Mouse (Mus musculus) ES-Bruce4 (cell line): ENCODE data around the gene Ddx17. TPM values are rescaled to one million over a fixed set of nuclear protein-coding genes. Genes with fewer than 3 reads are reported as not detected.
A peak's percentile ranks its signal among the peaks of the same experiment; 100 is the strongest.

Experiments
- H3K27ac ChIP-seq: 2 replicates; pipeline ENCODE4 v1.5.1; 2012; ENCODE audit warnings: low read length, inconsistent platforms; ENCODE audit not compliant: insufficient read depth
- H3K27me3 ChIP-seq: 2 replicates; pipeline ENCODE4 v1.6.1; 2012; ENCODE audit warnings: mild to moderate bottlenecking, low read length, inconsistent platforms; ENCODE audit not compliant: control insufficient read depth, poor library complexity, insufficient read depth, severe bottlenecking
- H3K36me3 ChIP-seq: 2 replicates; pipeline ENCODE4 v1.6.1; 2012; ENCODE audit warnings: inconsistent platforms, mild to moderate bottlenecking, low read length, moderate library complexity; ENCODE audit not compliant: control insufficient read depth, poor library complexity, insufficient read depth, severe bottlenecking
- H3K4me1 ChIP-seq: one replicate; pipeline ENCODE4 v1.8.1; 2011; ENCODE audit warnings: low read length; ENCODE audit not compliant: control insufficient read depth, insufficient read depth
- H3K4me3 ChIP-seq: 2 replicates; pipeline ENCODE4 v1.5.1; 2011; ENCODE audit warnings: low read depth, mild to moderate bottlenecking, low read length
- H3K9ac ChIP-seq: 2 replicates; pipeline ENCODE4 v1.6.1; 2012; ENCODE audit warnings: low read depth, mild to moderate bottlenecking, inconsistent platforms; ENCODE audit not compliant: poor library complexity, severe bottlenecking
- H3K9me3 ChIP-seq: replicated peaks from 2 replicates; pipeline ENCODE4 v1.6.1; 2012; ENCODE audit warnings: mild to moderate bottlenecking, low read length, inconsistent platforms; ENCODE audit not compliant: control insufficient read depth, poor library complexity, insufficient read depth, severe bottlenecking
- CTCF ChIP-seq: IDR thresholded peaks from one replicate; pipeline ENCODE4 v1.8.1; 2011; ENCODE audit warnings: low read depth, low read length
- EP300 ChIP-seq: IDR thresholded peaks from 2 replicates; pipeline ENCODE4 v1.6.1; 2011; ENCODE audit warnings: low read depth, low read length; ENCODE audit not compliant: insufficient read depth
- POLR2A ChIP-seq: IDR thresholded peaks from one replicate; pipeline ENCODE4 v1.8.1; 2011; ENCODE audit warnings: low read length; ENCODE audit not compliant: insufficient read depth
- polyA plus RNA-seq: library from polyadenylated mRNA; stranded (reverse); fragments of >200 nt; gene quantifications from 2 replicates; pipeline ENCODE4 v1.2.4, GENCODE M21; 2011; ENCODE audit warnings: low read depth; ENCODE audit not compliant: missing spikeins, insufficient read depth, insufficient read length

The Ddx17 gene
- polyA plus RNA-seq, 1 experiment: 392 TPM

DNA sequence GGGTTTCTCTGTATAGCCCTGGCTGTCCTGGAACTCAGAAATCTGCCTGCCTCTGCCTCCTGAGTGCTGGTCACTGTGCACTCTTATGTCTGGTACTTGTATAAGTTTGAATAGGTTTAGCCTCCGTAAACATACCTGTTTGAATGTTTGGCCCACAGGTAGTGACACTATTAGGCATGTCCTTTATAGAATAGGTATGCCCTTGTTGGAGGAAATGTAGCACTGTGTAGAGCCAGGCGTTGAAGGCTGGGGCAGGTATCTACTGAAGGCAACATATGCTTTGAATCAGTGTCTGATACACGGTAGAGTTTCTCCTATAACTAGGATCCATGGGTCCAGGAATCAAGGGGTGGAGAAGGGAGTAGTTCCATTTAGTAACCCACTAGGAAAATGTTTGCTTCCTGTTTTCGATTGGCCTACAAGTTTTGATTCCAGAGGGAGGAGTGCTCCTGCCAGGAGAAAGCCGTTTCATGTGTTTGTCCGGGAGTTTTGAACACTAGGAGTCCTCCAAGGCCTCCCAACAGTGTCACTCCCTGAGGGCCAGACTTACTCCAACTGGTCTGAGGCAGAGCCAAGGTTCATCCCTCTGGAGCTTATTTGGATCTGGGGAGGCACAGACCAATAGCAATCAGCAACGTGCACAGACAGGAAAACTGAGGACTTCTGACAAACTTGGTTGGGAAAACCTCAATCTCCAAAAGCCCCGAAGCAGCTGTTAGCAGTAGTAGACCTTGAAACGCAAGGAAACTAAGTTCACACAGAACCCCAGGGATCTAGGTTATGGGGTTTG, 20.4 kb downstream of the Ddx17 start:
- no peak overlapping the region for H3K4me3 ChIP-seq
- TF ChIP-seq EP300: no peak
- no peak for TF ChIP-seq CTCF
- H3K27ac ChIP-seq: peak overlapping the region; percentile 39
- H3K9ac ChIP-seq: no peak overlapping the region
- no peaks in the 10 kb centered on the region; the same call in 1 of the 2 replicates for H3K9me3 ChIP-seq
- H3K4me1 ChIP-seq: peaks cover 4% of the 10 kb centered on the region
- H3K36me3 ChIP-seq: peaks cover 48% of the 10 kb centered on the region
- H3K27me3 ChIP-seq: no peaks in the 10 kb centered on the region

DNA sequence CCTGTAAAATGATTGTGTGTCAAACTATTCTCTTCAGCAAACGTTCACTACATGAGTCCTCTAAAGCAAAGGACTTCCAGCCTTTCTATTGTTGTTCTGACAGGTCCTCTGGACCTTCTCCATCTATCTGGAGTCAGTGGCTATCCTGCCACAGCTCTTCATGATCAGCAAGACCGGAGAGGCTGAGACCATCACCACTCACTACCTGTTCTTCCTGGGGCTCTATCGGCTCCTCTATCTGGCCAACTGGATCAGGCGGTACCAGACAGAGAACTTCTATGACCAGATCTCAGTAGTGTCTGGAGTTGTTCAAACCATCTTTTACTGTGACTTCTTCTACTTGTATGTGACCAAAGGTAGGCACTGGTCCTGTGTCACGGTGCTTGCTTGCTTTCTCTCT, 21.0 kb downstream of the Ddx17 start:
- Histone ChIP-seq H3K9me3 (no peaks in the 10 kb centered on the region; the same call in 1 of the 2 replicates), H3K36me3 (peaks cover 42% of the 10 kb centered on the region), H3K9ac (no peak overlapping the region), H3K27me3 (no peaks in the 10 kb centered on the region), H3K27ac (0 out of 2 replicates have a peak overlapping the region, but pooled peaks have one; percentile 39), H3K4me1 (peaks cover 4% of the 10 kb centered on the region), H3K4me3 (no peak overlapping the region)
- TF ChIP-seq POLR2A (no peak), CTCF (no peak), EP300 (no peak)

DNA sequence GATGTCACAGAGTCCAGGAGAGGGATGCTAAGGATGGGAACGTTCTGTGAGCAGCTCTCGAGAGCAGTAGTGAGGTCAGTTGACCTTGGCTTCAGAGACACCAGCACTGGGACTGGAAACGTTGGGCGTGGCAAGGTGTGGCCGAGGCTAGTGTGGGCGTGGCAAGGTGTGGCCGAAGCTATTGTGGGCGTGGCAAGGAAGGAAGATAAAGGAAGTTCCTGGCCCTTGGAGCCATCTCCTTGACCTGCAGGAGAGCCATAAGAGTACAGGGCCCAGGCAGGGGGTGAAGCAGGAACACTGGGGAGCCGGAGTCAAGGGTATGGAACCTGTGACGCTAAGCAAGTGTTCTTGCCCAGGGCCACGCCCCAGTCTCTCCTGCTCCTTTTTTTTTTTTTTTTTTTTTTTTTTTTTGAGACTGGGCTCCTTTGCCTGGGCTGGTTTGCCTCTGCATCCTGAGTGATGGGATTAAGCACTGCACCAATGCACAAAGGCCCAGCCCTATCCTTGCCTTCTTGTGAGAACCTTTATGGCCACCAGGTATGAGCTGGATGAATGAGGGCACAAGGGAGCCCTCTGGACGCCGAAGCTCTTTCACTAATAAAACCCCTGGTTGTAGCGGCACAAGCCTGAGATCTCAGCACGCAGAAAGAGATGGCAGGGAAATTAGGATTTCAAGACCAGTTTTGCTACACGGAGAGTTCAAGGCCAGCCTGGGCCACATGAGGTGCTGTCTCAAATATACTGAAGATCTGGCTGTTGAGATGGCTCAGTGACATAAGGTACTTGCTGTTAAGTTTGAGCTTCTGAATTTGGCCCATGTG, 26.9 kb downstream of the Ddx17 start:
- H3K4me3 ChIP-seq: peak overlapping the region; percentile 36
- no peaks in the 10 kb centered on the region for H3K27me3 ChIP-seq
- peaks cover 4% of the 10 kb centered on the region for H3K4me1 ChIP-seq
- peak overlapping the region; percentile 95 for H3K27ac ChIP-seq
- 0 out of 2 replicates have a peak, but pooled peaks cover 3% of the 10 kb centered on the region for H3K36me3 ChIP-seq
- H3K9ac ChIP-seq: peak overlapping the region; percentile 37
- H3K9me3 ChIP-seq: no peaks in the 10 kb centered on the region; the same call in 1 of the 2 replicates
- TF ChIP-seq POLR2A: peak; percentile 19
- TF ChIP-seq EP300: peak; percentile 98
- no peak for TF ChIP-seq CTCF

DNA sequence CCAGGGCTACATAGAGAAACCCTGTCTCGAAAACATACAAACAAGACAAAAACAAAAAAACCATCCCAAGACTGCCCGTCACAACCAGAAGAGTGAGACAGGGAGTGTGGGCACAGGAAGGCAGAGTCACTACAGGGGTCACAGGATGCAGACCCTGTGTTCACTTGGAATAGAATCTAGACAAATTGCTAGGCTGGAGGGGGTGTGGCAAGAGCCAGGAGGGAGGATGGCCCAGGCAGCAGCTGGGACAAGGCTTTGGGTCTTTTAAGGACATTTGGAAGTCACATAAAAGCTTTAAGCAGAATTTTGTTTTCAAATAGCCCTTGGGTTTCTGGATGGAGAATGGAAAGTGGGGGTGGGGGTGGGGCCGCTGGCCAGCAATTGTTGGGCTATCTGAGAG, 28.0 kb downstream of the Ddx17 start:
- no peak for TF ChIP-seq EP300
- no peak for TF ChIP-seq POLR2A
- no peak for TF ChIP-seq CTCF
- no peaks in the 10 kb centered on the region for H3K27me3 ChIP-seq
- no peak overlapping the region for H3K4me3 ChIP-seq

DNA sequence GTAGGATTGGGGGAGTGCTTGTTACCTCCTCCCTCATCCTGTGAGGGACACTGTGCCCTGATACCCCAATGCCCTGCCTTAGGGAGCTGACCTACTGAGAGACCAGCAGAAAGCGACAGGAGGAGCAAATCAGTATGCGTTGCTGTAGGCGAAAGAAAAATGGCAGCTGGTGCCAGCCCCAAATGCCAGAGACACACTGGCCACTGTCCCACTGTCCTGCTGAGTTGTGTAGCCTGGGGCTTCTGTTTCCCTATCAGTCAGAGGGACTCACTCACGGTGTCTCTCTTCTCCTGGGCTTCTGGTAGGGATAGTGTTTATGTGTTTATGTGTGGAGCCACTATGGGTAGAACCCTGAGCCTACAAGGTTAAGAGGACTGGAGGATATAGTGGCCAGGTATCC, 28.8 kb downstream of the Ddx17 start:
- H3K9ac ChIP-seq: peak overlapping the region; percentile 58; the same call in 1 of the 2 replicates
- no peaks in the 10 kb centered on the region for H3K9me3 ChIP-seq
- H3K27ac ChIP-seq: peak overlapping the region; percentile 82
- no peaks in the 10 kb centered on the region for H3K27me3 ChIP-seq
- H3K4me3 ChIP-seq: peak overlapping the region; percentile 3; the same call in 1 of the 2 replicates
- H3K4me1 ChIP-seq: peaks cover 2% of the 10 kb centered on the region
- TF ChIP-seq CTCF (no peak), EP300 (no peak), POLR2A (no peak)
- no peaks in the 10 kb centered on the region for H3K36me3 ChIP-seq

More for the DNA sequence above, 28.0 kb downstream of the Ddx17 start:
- no peaks in the 10 kb centered on the region; the same call in 1 of the 2 replicates for H3K9me3 ChIP-seq
- H3K4me1 ChIP-seq: peaks cover 2% of the 10 kb centered on the region
- peak overlapping the region; percentile 95 for H3K27ac ChIP-seq
- H3K9ac ChIP-seq: no peak overlapping the region
- H3K36me3 ChIP-seq: 0 out of 2 replicates have a peak, but pooled peaks cover 3% of the 10 kb centered on the region
